Mouse (Mus musculus): ENCODE measurements at regions not wholly inside any gene's neighbourhood (a gene's known extent, or its start where the extent isn't known, plus 50 kb on each side); places are given as distances from the start of the nearest gene placed in this dataset.
"Not testable (repeated sequence)": the region's sequence is repeated elsewhere in the genome, so short reads cannot be mapped to it uniquely, and the experiment has no call there.

GRCm38 (mm10) chr8:46355066-46355465 lies 60.6 kb upstream of the Helt start:
- no peak for DNase-seq (ENCODE audit: low read depth)

GRCm38 (mm10) chr8:46357961-46358360 lies 63.5 kb upstream of the Helt start:
- not testable (repeated sequence) for DNase-seq (ENCODE audit: low read depth)

- DNase-seq (ENCODE audit: low read depth), result no peak
Observed at GRCm38 (mm10) chr8:46362871-46363306, 68.4 kb upstream of the Helt start.

GRCm38 (mm10) chr8:46365711-46366110 lies 71.2 kb upstream of the Helt start:
- no peak for DNase-seq (ENCODE audit: low read depth)

- DNase-seq (ENCODE audit: low read depth), result no peak
Observed at GRCm38 (mm10) chr8:46367125-46367524, 72.7 kb upstream of the Helt start.

GRCm38 (mm10) chr8:46374092-46374491 lies 79.6 kb upstream of the Helt start:
- DNase-seq (ENCODE audit: low read depth), result no peak

GRCm38 (mm10) chr8:46375986-46376385 lies 81.5 kb upstream of the Helt start:
- no peak for DNase-seq (ENCODE audit: low read depth)

GRCm38 (mm10) chr8:46384926-46385325 lies 85.9 kb upstream of the Acsl1 start:
- DNase-seq (ENCODE audit: low read depth), result no peak

GRCm38 (mm10) chr8:46385806-46386205 lies 85.0 kb upstream of the Acsl1 start:
- DNase-seq (ENCODE audit: low read depth), result no peak

- DNase-seq (ENCODE audit: low read depth), result no peak
Observed at GRCm38 (mm10) chr8:46386553-46386952, 84.3 kb upstream of the Acsl1 start.

GRCm38 (mm10) chr8:46387037-46387436 lies 83.8 kb upstream of the Acsl1 start:
- no peak for DNase-seq (ENCODE audit: low read depth)

- DNase-seq (ENCODE audit: low read depth), result no peak
Observed at GRCm38 (mm10) chr8:46388421-46388820, 82.4 kb upstream of the Acsl1 start.

GRCm38 (mm10) chr8:46390431-46390830 lies 80.4 kb upstream of the Acsl1 start:
- DNase-seq (ENCODE audit: low read depth), result peak; percentile 29

- DNase-seq (ENCODE audit: low read depth), result no peak
Observed at GRCm38 (mm10) chr8:46391678-46392077, 79.2 kb upstream of the Acsl1 start.

- DNase-seq (ENCODE audit: low read depth), result no peak
Observed at GRCm38 (mm10) chr8:46393296-46393695, 77.5 kb upstream of the Acsl1 start.

- no peak for DNase-seq (ENCODE audit: low read depth)
Observed at GRCm38 (mm10) chr8:46394750-46395149, 76.1 kb upstream of the Acsl1 start.

- no peak for DNase-seq (ENCODE audit: low read depth)
Observed at GRCm38 (mm10) chr8:46395348-46395747, 75.5 kb upstream of the Acsl1 start.

- no peak for DNase-seq (ENCODE audit: low read depth)
Observed at GRCm38 (mm10) chr8:46397081-46397480, 73.8 kb upstream of the Acsl1 start.

- no peak for DNase-seq (ENCODE audit: low read depth)
Observed at GRCm38 (mm10) chr8:46397777-46398176, 73.1 kb upstream of the Acsl1 start.

- no peak for DNase-seq (ENCODE audit: low read depth)
Observed at GRCm38 (mm10) chr8:46400595-46400994, 70.2 kb upstream of the Acsl1 start.

GRCm38 (mm10) chr8:46403877-46404560 lies 66.8 kb upstream of the Acsl1 start:
- no peak for DNase-seq (ENCODE audit: low read depth)

GRCm38 (mm10) chr8:46408886-46409285 lies 62.0 kb upstream of the Acsl1 start:
- DNase-seq (ENCODE audit: low read depth), result no peak

- DNase-seq (ENCODE audit: low read depth), result no peak
Observed at GRCm38 (mm10) chr8:46409296-46409695, 61.5 kb upstream of the Acsl1 start.

- no peak for DNase-seq (ENCODE audit: low read depth)
Observed at GRCm38 (mm10) chr8:46411877-46412625, 58.8 kb upstream of the Acsl1 start.
